Mouse (Mus musculus) lung, postnatal 10 days (tissue): Measurements from ENCODE around the gene Tox2.
A peak's percentile ranks its signal among the peaks of the same experiment; 100 is the strongest.

Experiments used
- DNase-seq: peaks from one replicate; pipeline ENCODE4 v3.0.0; 2021

The Tox2 gene

GRCm38 (mm10) chr2:163330742-163331141 lies 127.8 kb downstream of the Tox2 start:
- DNase-seq, result peak; percentile 64

- DNase-seq, result no peak
These were observed 128.5 kb downstream of the Tox2 start for GRCm38 (mm10) chr2:163331423-163331822.

GRCm38 (mm10) chr2:163332368-163333055 lies 129.6 kb downstream of the Tox2 start:
- no peak for DNase-seq

- peak; percentile 76 for DNase-seq
These were observed 137.3 kb downstream of the Tox2 start for GRCm38 (mm10) chr2:163340263-163340662.

GRCm38 (mm10) chr2:163343671-163344070 lies 140.7 kb downstream of the Tox2 start:
- no peak for DNase-seq

- peak; percentile 68 for DNase-seq
These were observed 142.2 kb downstream of the Tox2 start for GRCm38 (mm10) chr2:163344976-163345660.

GRCm38 (mm10) chr2:163346497-163346896 lies 143.6 kb downstream of the Tox2 start:
- no peak for DNase-seq

GRCm38 (mm10) chr2:163347517-163348184 lies 144.7 kb downstream of the Tox2 start:
- DNase-seq, result no peak

- DNase-seq, result no peak
These were observed 145.8 kb downstream of the Tox2 start for GRCm38 (mm10) chr2:163348677-163349076.

GRCm38 (mm10) chr2:163349411-163349810 lies 146.5 kb downstream of the Tox2 start:
- DNase-seq, result peak; percentile 71

GRCm38 (mm10) chr2:163350443-163350842 lies 147.5 kb downstream of the Tox2 start:
- DNase-seq, result no peak

GRCm38 (mm10) chr2:163353731-163354130 lies 150.8 kb downstream of the Tox2 start:
- DNase-seq, result peak; percentile 40

- no peak for DNase-seq
These were observed 152.7 kb downstream of the Tox2 start for GRCm38 (mm10) chr2:163355666-163356065.

GRCm38 (mm10) chr2:163356113-163356840 lies 153.4 kb downstream of the Tox2 start:
- no peak for DNase-seq

GRCm38 (mm10) chr2:163358662-163359061 lies 155.7 kb downstream of the Tox2 start:
- DNase-seq, result no peak

- DNase-seq, result no peak
These were observed 156.3 kb downstream of the Tox2 start for GRCm38 (mm10) chr2:163359253-163359652.

- no peak for DNase-seq
These were observed 158.1 kb downstream of the Tox2 start for GRCm38 (mm10) chr2:163360858-163361623.

GRCm38 (mm10) chr2:163362940-163363921 lies 160.3 kb downstream of the Tox2 start:
- DNase-seq, result peak; percentile 41

GRCm38 (mm10) chr2:163364785-163365541 lies 162.0 kb downstream of the Tox2 start:
- peak; percentile 60 for DNase-seq

GRCm38 (mm10) chr2:163370175-163370574 lies 167.2 kb downstream of the Tox2 start:
- DNase-seq, result peak; percentile 38
